Mouse (Mus musculus): Measurements from ENCODE around the gene Exosc5. TPM values are rescaled to one million over a fixed set of nuclear protein-coding genes. Genes with fewer than 3 reads are reported as not detected.

Exosc5 gene
- polyA plus RNA-seq, 1 experiment from 2014 or later, result 35.2 TPM

DNA sequence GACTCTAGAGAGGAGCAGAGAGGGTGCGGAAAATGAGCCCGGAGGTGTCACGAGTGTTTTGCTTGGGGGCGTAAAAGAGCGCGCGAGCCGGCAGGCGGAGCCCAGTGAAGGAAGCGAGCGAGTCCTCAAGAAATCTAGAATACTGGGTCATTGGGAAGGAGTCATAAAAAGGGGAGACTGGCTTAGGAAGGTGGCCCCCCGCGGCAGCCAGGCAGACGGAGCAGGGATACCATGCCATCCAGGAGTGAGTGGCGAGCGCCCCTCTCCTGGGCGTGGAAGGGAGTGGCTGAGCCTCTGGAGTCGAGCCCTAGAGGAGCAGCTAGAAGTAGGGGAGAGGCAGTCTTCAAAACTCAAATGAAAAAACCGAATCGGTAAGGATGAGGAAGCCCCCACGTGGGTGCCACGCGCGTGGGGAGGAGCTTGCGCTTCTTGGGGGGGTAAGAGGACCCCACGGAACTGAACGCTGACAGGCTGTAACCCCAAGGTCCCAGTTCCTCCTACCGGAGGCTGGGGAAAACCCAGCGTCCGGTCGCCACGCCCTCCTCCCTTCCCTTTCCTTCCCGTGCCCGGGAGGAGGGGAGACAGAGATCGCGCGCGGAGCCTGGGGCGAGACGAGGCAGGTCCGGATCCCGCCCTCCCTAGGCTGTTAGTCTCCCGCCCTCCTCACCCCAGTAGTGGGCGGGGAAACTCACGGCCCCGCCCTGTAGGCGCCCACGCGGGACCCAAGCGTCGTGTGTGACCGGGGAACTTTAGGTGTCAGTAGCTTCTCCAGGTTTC, 30.0 kb downstream of the Exosc5 start:
- 1% methylated on average over 50 of the region's 52 CpGs for WGBS
- ATAC-seq, result no peak
- Histone ChIP-seq H3K36me3 (ENCODE audit: control insufficient read depth, insufficient read depth, low read length) (no peaks in the 10 kb centered on the region), H3K27me3 (ENCODE audit: control insufficient read depth, insufficient read depth, low read depth, low read length) (peaks cover 62% of the 10 kb centered on the region), H3K9ac (ENCODE audit: low read depth, low read length) (peak overlapping the region; percentile 54; the same call in 1 of the 2 replicates), H3K4me1 (ENCODE audit: control insufficient read depth, insufficient read depth, low read length) (peaks cover 25% of the 10 kb centered on the region), H3K4me3 (ENCODE audit: low read depth, low read length) (peak overlapping the region; percentile 41), H3K27ac (ENCODE audit: low read length) (no peak overlapping the region), H3K4me2 (ENCODE audit: low read length) (peak overlapping the region; percentile 71), H3K9me3 (replicated peaks; ENCODE audit: control insufficient read depth, low read length, poor library complexity, severe bottlenecking) (no peaks in the 10 kb centered on the region)

DNA sequence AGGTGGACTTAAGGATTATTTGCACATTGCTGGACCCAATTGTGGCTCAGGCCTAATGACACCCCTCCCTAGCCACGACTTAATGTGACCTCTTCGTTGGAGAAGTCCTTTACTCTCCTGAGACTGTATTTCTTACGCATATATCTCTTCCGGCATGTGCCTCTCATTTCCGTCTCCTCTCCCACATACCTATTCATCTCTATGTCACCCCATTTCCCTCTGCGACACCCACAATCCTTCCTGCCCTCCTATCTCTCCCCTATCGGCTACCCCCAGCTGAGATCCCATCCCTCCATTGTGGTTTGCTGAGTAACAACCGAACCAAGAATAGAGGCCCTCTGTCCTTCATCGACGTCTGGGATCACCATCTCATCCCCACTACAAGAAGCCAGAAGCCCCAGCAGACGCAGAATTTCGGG, 30.6 kb downstream of the Exosc5 start:
- Histone ChIP-seq H3K9me3 (replicated peaks; ENCODE audit: control insufficient read depth, low read length, poor library complexity, severe bottlenecking) (no peaks in the 10 kb centered on the region), H3K4me2 (ENCODE audit: low read length) (peak overlapping the region; percentile 71), H3K4me1 (ENCODE audit: control insufficient read depth, insufficient read depth, low read length) (peaks cover 25% of the 10 kb centered on the region), H3K36me3 (ENCODE audit: control insufficient read depth, insufficient read depth, low read length) (no peaks in the 10 kb centered on the region), H3K9ac (ENCODE audit: low read depth, low read length) (no peak overlapping the region; the same call in 1 of the 2 replicates), H3K4me3 (ENCODE audit: low read depth, low read length) (peak overlapping the region; percentile 41), H3K27ac (ENCODE audit: low read length) (no peak overlapping the region), H3K27me3 (ENCODE audit: control insufficient read depth, insufficient read depth, low read depth, low read length) (peaks cover 62% of the 10 kb centered on the region)
- WGBS, result 13% methylated on average over 12 of the region's 12 CpGs
- no peak for ATAC-seq

DNA sequence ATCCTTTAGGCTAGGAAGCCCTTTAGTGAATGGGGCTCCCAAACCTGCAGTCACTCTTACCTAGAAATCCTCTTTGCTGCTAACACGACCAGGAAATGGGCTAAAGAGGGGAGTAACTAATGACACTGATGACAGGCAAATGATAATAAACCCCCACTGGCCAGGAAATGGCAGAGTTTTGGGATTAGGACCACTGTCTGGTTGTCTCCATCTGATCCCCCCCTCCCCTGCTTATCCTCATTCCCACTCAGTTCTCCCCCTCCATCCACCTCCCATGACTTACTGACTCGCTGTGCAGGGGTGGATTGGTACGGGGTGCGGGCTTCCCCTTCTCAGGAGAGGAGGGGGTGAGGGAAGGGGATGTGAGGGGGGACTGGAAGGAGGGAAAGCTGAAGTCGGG, 31.1 kb downstream of the Exosc5 start:
- peaks cover 25% of the 10 kb centered on the region for H3K4me1 ChIP-seq (ENCODE audit: control insufficient read depth, insufficient read depth, low read length)
- no peak for ATAC-seq
- H3K9me3 ChIP-seq (replicated peaks; ENCODE audit: control insufficient read depth, low read length, poor library complexity, severe bottlenecking), result no peaks in the 10 kb centered on the region
- no peaks in the 10 kb centered on the region for H3K36me3 ChIP-seq (ENCODE audit: control insufficient read depth, insufficient read depth, low read length)
- peaks cover 62% of the 10 kb centered on the region for H3K27me3 ChIP-seq (ENCODE audit: control insufficient read depth, insufficient read depth, low read depth, low read length)
- H3K27ac ChIP-seq (ENCODE audit: low read length), result no peak overlapping the region
- H3K4me3 ChIP-seq (ENCODE audit: low read depth, low read length), result no peak overlapping the region
- 38% methylated on average over 5 of the region's 5 CpGs for WGBS
- no peak overlapping the region for H3K9ac ChIP-seq (ENCODE audit: low read depth, low read length)
- no peak overlapping the region; the same call in 1 of the 2 replicates for H3K4me2 ChIP-seq (ENCODE audit: low read length)

DNA sequence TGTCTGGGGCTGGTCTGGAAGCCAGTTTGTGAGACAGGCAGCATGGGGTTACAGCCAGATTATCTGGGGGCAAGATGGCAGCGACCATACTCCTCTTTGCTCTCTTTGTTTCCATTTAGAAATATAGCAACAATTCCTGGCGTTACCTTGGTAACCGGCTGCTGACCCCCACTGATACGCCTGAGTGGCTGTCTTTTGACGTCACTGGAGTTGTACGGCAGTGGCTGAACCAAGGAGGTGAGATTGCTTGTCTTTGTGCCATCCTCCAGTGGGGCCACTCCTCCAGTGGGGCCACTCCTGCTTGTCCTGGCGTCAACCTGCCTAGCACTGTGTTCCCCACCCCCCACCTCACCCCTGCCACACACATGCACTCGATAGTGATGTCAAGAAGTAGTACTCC, 35.1 kb downstream of the Exosc5 start:
- Histone ChIP-seq H3K36me3 (ENCODE audit: control insufficient read depth, insufficient read depth, low read length) (no peaks in the 10 kb centered on the region), H3K9me3 (replicated peaks; ENCODE audit: control insufficient read depth, low read length, poor library complexity, severe bottlenecking) (no peaks in the 10 kb centered on the region), H3K4me2 (ENCODE audit: low read length) (no peak overlapping the region), H3K27ac (ENCODE audit: low read length) (peak overlapping the region; percentile 45; the same call in 1 of the 2 replicates), H3K4me3 (ENCODE audit: low read depth, low read length) (no peak overlapping the region), H3K9ac (ENCODE audit: low read depth, low read length) (no peak overlapping the region), H3K27me3 (ENCODE audit: control insufficient read depth, insufficient read depth, low read depth, low read length) (peaks cover 25% of the 10 kb centered on the region), H3K4me1 (ENCODE audit: control insufficient read depth, insufficient read depth, low read length) (peaks cover 3% of the 10 kb centered on the region; the same call in 1 of the 2 replicates)
- WGBS, result 39% methylated on average over 8 of the region's 8 CpGs
- ATAC-seq, result peak; percentile 71

DNA sequence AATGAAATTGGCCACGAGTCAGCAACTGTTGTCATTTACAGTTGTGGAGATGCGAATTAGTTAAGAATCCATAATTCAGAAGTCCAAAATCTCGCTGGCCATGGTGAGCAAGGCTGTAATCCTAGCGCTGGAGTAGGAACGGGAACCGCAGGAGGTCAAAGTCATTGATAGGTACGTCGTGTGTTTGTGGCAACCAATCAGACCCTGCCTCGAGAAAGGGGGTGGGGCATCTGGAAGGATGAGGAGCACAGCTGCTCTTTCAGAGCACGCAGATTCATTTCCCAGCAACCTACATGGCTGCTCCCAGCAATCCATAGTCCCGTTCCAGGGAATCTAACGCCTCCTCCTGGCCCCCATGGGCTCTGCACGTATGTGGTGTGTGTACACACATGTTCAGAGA, 40.9 kb downstream of the Exosc5 start:
- no peaks in the 10 kb centered on the region for H3K27me3 ChIP-seq (ENCODE audit: control insufficient read depth, insufficient read depth, low read depth, low read length)
- no peak overlapping the region for H3K4me2 ChIP-seq (ENCODE audit: low read length)
- ATAC-seq, result no peak
- peaks cover 4% of the 10 kb centered on the region for H3K4me1 ChIP-seq (ENCODE audit: control insufficient read depth, insufficient read depth, low read length)
- H3K27ac ChIP-seq (ENCODE audit: low read length), result no peak overlapping the region
- WGBS, result 57% methylated on average over 13 of the region's 13 CpGs
- no peaks in the 10 kb centered on the region for H3K36me3 ChIP-seq (ENCODE audit: control insufficient read depth, insufficient read depth, low read length)
- no peak overlapping the region for H3K9ac ChIP-seq (ENCODE audit: low read depth, low read length)
- H3K4me3 ChIP-seq (ENCODE audit: low read depth, low read length), result no peak overlapping the region
- H3K9me3 ChIP-seq (replicated peaks; ENCODE audit: control insufficient read depth, low read length, poor library complexity, severe bottlenecking), result no peaks in the 10 kb centered on the region

DNA sequence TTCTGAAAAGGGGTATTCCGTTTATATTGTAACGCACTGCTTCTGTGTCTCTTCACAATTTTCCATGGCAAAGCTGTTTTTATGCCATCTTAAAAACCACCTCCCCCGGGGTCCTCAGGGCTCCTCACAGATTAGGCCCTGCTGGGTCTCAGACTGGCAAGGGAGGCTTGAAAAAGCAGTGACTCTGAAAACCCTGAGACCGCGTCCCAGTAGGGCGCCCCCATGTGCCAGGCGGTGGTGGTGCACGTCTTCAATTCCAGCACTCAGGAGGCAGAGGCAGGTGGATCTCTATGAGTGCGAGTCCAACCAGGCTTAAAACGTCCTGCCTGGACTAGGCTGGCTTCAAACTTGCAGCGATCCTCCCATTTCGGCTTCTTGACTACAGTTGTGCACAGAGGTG, 41.8 kb downstream of the Exosc5 start:
- Histone ChIP-seq H3K4me2 (ENCODE audit: low read length) (no peak overlapping the region), H3K4me1 (ENCODE audit: control insufficient read depth, insufficient read depth, low read length) (peaks cover 4% of the 10 kb centered on the region), H3K36me3 (ENCODE audit: control insufficient read depth, insufficient read depth, low read length) (no peaks in the 10 kb centered on the region), H3K27ac (ENCODE audit: low read length) (no peak overlapping the region), H3K27me3 (ENCODE audit: control insufficient read depth, insufficient read depth, low read depth, low read length) (no peaks in the 10 kb centered on the region), H3K9ac (ENCODE audit: low read depth, low read length) (no peak overlapping the region), H3K4me3 (ENCODE audit: low read depth, low read length) (no peak overlapping the region), H3K9me3 (replicated peaks; ENCODE audit: control insufficient read depth, low read length, poor library complexity, severe bottlenecking) (no peaks in the 10 kb centered on the region)
- 76% methylated on average over 12 of the region's 12 CpGs for WGBS
- no peak for ATAC-seq

DNA sequence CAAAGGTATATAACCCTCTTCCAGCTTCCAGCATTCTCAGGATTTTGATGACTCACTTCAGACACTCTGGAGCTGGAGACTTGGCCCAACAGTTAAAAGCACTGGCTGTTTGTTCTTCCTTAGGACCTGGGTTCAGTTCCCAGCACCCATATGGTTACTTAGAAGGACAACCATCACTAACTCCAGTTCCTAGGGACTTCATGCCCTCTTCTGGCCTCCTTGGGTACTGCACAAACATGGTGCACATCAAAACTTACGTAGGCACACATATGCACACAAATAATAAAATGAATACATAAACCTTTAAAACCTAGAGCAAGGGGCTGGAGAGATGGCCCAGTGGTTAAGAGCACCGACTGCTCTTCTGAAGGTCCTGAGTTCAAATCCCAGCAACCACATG, 43.4 kb downstream of the Exosc5 start:
- Histone ChIP-seq H3K4me2 (ENCODE audit: low read length) (no peak overlapping the region), H3K4me3 (ENCODE audit: low read depth, low read length) (no peak overlapping the region), H3K9ac (ENCODE audit: low read depth, low read length) (no peak overlapping the region), H3K9me3 (replicated peaks; ENCODE audit: control insufficient read depth, low read length, poor library complexity, severe bottlenecking) (no peaks in the 10 kb centered on the region), H3K4me1 (ENCODE audit: control insufficient read depth, insufficient read depth, low read length) (peaks cover 4% of the 10 kb centered on the region), H3K27me3 (ENCODE audit: control insufficient read depth, insufficient read depth, low read depth, low read length) (no peaks in the 10 kb centered on the region), H3K27ac (ENCODE audit: low read length) (no peak overlapping the region), H3K36me3 (ENCODE audit: control insufficient read depth, insufficient read depth, low read length) (no peaks in the 10 kb centered on the region)
- WGBS, result 97% methylated on average over 2 of the region's 2 CpGs
- no peak for ATAC-seq

DNA sequence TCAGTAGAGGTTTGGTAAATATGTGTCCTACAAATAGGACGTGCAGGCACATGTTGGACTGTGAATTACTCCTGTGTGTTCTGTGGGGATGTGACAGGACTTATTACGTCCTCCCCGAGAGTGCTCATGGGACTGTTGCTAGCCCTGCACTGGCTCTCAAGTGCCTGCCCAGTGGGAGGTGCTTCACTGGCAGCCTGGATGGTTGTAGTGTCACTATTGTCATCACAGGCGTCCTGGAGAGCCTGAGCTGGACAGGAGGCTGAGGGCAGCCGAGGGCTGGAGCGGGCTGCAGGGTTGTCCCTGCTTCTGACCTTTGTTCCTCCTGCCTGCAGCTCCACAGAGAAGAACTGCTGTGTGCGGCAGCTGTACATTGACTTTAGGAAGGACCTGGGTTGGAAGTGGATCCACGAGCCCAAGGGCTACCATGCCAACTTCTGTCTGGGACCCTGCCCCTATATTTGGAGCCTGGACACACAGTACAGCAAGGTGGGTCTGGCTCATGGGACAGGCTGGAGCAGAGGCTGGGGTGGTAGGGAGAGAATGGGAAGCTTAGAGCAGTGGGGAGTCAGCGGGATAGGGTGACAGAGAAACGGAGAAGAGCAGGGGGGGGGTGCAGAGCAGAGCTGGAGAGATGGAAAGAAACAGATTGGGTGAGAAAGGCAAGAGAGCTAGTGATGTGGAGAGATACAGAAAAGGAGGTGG, 45.0 kb downstream of the Exosc5 start:
- no peak overlapping the region for H3K27ac ChIP-seq (ENCODE audit: low read length)
- ATAC-seq, result peak; percentile 49; the same call in 1 of the 2 replicates
- 22% methylated on average over 10 of the region's 10 CpGs for WGBS
- no peaks in the 10 kb centered on the region for H3K27me3 ChIP-seq (ENCODE audit: control insufficient read depth, insufficient read depth, low read depth, low read length)
- no peaks in the 10 kb centered on the region for H3K9me3 ChIP-seq (replicated peaks; ENCODE audit: control insufficient read depth, low read length, poor library complexity, severe bottlenecking)
- H3K4me1 ChIP-seq (ENCODE audit: control insufficient read depth, insufficient read depth, low read length), result peaks cover 4% of the 10 kb centered on the region
- peak overlapping the region; percentile 78 for H3K4me2 ChIP-seq (ENCODE audit: low read length)
- peak overlapping the region; percentile 51; the same call in 1 of the 2 replicates for H3K9ac ChIP-seq (ENCODE audit: low read depth, low read length)
- H3K4me3 ChIP-seq (ENCODE audit: low read depth, low read length), result peak overlapping the region; percentile 40
- no peaks in the 10 kb centered on the region for H3K36me3 ChIP-seq (ENCODE audit: control insufficient read depth, insufficient read depth, low read length)

Measured in midbrain, embryonic 16.5 days (tissue).